Mouse (Mus musculus): ENCODE measurements around the gene Fam107b.
"Not testable (repeated sequence)": the region's sequence is repeated elsewhere in the genome, so short reads cannot be mapped to it uniquely, and the experiment has no call there.

Fam107b gene

GRCm38 (mm10) chr2:3658900-3659299 lies 88.6 kb downstream of the Fam107b start:
- no peak for DNase-seq (ENCODE audit: low read depth, low spot score)

GRCm38 (mm10) chr2:3659300-3659910 lies 89.1 kb downstream of the Fam107b start:
- DNase-seq (ENCODE audit: low read depth, low spot score) = no peak

GRCm38 (mm10) chr2:3664086-3664485 lies 93.8 kb downstream of the Fam107b start:
- no peak for DNase-seq (ENCODE audit: low read depth, low spot score)

GRCm38 (mm10) chr2:3668682-3669081 lies 98.4 kb downstream of the Fam107b start:
- DNase-seq (ENCODE audit: low read depth, low spot score) = no peak

- DNase-seq (ENCODE audit: low read depth, low spot score) = no peak
Measured at GRCm38 (mm10) chr2:3669646-3670045, 99.4 kb downstream of the Fam107b start.

GRCm38 (mm10) chr2:3672654-3673367 lies 102.5 kb downstream of the Fam107b start:
- DNase-seq (ENCODE audit: low read depth, low spot score) = no peak

- no peak for DNase-seq (ENCODE audit: low read depth, low spot score)
Measured at GRCm38 (mm10) chr2:3675481-3675880, 105.2 kb downstream of the Fam107b start.

GRCm38 (mm10) chr2:3682699-3683098 lies 112.4 kb downstream of the Fam107b start:
- no peak for DNase-seq (ENCODE audit: low read depth, low spot score)

GRCm38 (mm10) chr2:3683343-3683742 lies 113.1 kb downstream of the Fam107b start:
- DNase-seq (ENCODE audit: low read depth, low spot score) = no peak

GRCm38 (mm10) chr2:3683751-3684229 lies 113.5 kb downstream of the Fam107b start:
- no peak for DNase-seq (ENCODE audit: low read depth, low spot score)

GRCm38 (mm10) chr2:3690221-3690620 lies 119.9 kb downstream of the Fam107b start:
- DNase-seq (ENCODE audit: low read depth, low spot score) = no peak

- no peak for DNase-seq (ENCODE audit: low read depth, low spot score)
Measured at GRCm38 (mm10) chr2:3692833-3693232, 122.5 kb downstream of the Fam107b start.

- DNase-seq (ENCODE audit: low read depth, low spot score) = no peak
Measured at GRCm38 (mm10) chr2:3695900-3696299, 125.6 kb downstream of the Fam107b start.

- no peak for DNase-seq (ENCODE audit: low read depth, low spot score)
Measured at GRCm38 (mm10) chr2:3700368-3700767, 130.1 kb downstream of the Fam107b start.

GRCm38 (mm10) chr2:3702640-3703190 lies 132.4 kb downstream of the Fam107b start:
- no peak for DNase-seq (ENCODE audit: low read depth, low spot score)

- no peak for DNase-seq (ENCODE audit: low read depth, low spot score)
Measured at GRCm38 (mm10) chr2:3703806-3704205, 133.5 kb downstream of the Fam107b start.

- no peak for DNase-seq (ENCODE audit: low read depth, low spot score)
Measured at GRCm38 (mm10) chr2:3704311-3705162, 134.2 kb downstream of the Fam107b start.

GRCm38 (mm10) chr2:3705283-3705682 lies 135.0 kb downstream of the Fam107b start:
- DNase-seq (ENCODE audit: low read depth, low spot score) = not testable (repeated sequence)

- no peak for DNase-seq (ENCODE audit: low read depth, low spot score)
Measured at GRCm38 (mm10) chr2:3707236-3707635, 136.9 kb downstream of the Fam107b start.

- no peak for DNase-seq (ENCODE audit: low read depth, low spot score)
Measured at GRCm38 (mm10) chr2:3708621-3709020, 138.3 kb downstream of the Fam107b start.

GRCm38 (mm10) chr2:3709882-3710281 lies 139.6 kb downstream of the Fam107b start:
- DNase-seq (ENCODE audit: low read depth, low spot score) = no peak

- no peak for DNase-seq (ENCODE audit: low read depth, low spot score)
Measured at GRCm38 (mm10) chr2:3710521-3710920, 140.2 kb downstream of the Fam107b start.

Measured in c-Kit-negative CD71-positive TER-119-positive erythroid progenitor cells, embryonic 14.5 days (primary cell).